Mouse (Mus musculus) thymus, postnatal 25 days (tissue): ENCODE data around the gene Nup88.

Experiments
- DNase-seq: peaks from one replicate; pipeline ENCODE4 v3.0.0; 2022

The Nup88 gene

GRCm38 (mm10) chr11:70969821-70970559 is at the start of gene Nup88, which contains the start of gene Rpain:
Gene Nup88, minus strand, starts transcription at chr11:70969973.
Gene Rpain, plus strand, starts transcription at chr11:70970213.
- peak; percentile 92 for DNase-seq

- DNase-seq = no peak
Observed at GRCm38 (mm10) chr11:71018416-71019200, 48.8 kb upstream of the Nup88 start.

DNA sequence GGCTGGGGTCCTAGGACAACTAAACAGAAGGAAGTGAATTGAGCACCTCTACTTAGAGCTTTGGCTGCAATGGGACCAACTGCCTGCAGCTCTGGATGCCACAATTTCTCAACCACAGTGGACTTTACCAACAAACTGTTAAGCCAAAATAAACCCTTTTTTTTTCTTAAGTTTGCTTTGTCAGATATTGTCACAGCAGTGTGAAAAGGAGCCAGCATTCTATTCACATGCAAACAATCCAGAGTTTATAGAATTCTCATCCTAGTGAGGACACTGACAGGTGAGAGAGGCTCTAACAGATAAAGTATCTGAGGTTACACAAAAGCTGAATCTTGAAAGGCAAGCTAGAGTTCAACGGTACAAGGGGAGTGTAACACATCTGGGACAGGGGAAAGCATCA is 47.3 kb upstream of the Nup88 start:
- DNase-seq = no peak

DNA sequence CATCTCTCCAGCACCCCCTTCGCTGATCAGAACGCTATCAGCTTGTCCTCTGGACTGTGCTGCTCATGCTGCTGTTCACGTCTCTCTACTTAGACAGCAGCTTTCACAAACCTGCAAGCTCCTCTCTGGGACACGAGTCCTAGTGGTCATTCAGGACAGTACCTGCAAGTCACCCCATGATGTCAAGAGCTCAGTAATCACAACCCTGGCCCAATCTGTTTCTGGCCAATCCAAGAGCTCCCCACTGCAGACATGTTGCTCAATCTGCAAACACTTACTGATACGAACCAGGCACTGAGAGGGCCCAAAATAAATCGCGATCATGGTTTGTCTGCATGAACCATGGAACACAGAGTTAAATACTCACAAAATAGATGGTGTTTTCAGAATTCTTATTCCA is 43.0 kb upstream of the Nup88 start:
- no peak for DNase-seq

DNA sequence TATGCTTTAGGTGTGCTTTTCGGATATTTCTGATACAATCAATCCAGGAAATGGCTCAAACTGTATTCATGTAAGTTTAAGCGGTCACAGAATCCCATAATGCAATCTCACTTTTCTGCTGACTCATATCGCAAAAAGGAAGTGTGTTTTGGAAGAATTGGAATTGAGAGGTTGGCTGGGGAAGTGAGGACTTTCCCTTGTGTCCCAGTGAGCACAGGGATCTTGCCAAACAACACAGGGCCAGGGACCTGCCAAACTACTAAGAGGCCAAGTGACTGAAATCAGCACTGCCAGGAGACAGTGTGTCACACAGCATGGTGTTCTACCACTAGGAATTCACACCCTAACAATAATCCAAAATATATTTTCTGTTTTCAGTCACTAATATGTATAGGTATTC is 38.5 kb upstream of the Nup88 start:
- no peak for DNase-seq

- DNase-seq = no peak
Observed at GRCm38 (mm10) chr11:71007831-71008230, 38.1 kb upstream of the Nup88 start.

DNA sequence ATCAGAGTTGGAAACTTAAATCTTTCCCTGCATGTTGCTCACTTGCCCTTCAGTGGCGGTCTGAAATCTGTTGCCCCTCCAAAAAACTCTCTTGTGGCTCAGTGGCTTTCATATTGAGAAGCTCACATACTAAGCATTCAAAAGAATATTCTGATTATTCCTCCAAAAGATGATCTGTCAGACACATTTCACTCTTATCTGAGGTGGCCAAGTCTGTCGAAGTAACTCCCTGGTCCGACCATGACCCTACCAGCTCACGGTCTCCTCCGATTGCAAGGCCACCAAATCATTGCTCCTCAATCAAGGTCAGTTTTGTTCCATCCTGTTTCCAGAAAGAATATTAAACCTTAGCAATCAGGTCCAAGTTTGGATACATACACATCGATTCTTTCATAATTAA is 37.3 kb upstream of the Nup88 start:
- no peak for DNase-seq

- DNase-seq = peak; percentile 6
Observed at GRCm38 (mm10) chr11:71005046-71005445, 35.3 kb upstream of the Nup88 start.

DNA sequence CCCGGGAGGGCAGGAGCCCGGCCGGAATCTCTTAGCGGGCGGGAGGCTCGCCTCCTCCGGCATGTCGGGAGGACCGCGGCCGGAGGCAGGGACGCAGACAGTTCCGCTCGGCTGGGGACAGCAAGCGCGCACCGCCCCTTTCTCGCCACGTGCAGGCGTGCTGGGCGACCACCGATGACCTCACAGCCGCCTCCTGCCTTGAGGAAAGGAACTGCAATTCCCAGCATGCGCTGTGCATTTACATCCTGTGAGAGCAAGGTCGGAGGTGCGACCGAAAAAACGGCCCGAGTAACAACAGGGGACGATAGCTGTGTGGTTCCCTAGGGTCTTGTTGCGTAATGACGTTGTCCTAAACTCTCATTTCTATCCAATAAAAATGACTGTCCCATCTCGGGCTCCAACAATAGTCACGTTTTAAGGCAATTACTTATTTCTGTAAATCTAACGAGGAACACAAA is 34.6 kb upstream of the Nup88 start, which contains the start of gene Dhx33:
Gene Dhx33, minus strand, starts transcription at position 122 of the 458 bp plus-strand sequence.
- peak; percentile 93 for DNase-seq

GRCm38 (mm10) chr11:71003611-71004315 is 34.0 kb upstream of the Nup88 start:
- DNase-seq = no peak

- DNase-seq = no peak
Observed at GRCm38 (mm10) chr11:71001167-71001566, 31.4 kb upstream of the Nup88 start.

DNA sequence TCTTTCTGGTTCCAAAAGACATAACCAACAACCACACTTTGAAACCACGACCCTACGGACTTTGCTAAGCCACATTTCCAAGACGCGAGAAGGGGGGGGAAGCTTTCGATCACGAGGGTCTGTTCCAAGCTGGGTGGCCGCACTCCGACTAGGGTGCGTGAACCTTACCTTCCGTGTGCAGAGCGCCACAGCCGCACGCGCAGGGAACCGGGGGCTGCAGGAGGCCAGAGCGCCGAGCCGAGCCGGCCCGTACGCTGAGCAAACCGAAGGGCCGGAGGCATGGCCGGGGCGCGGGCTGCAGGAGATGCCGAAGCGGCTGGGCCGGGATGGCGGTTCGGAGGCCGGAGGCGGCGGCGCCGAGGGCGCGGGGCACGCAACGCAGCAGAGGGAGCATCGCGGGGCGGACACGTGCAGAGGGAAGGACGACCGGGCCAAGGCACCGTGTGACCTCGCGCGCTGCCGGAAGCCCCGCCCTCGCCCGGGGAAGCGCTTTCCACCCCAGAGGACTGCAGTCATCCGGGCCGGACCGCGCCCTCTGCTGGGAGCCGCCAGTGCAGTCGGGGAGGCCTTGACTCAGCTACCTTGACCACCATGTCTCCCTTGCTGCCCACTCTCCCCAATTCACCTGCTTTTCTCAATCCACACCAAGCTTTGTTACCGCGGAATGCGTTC is 12.9 kb upstream of the Nup88 start, which contains the start of gene C1qbp:
Gene C1qbp, minus strand, starts transcription at position 470 of the 672 bp plus-strand sequence.
- DNase-seq = peak; percentile 94

DNA sequence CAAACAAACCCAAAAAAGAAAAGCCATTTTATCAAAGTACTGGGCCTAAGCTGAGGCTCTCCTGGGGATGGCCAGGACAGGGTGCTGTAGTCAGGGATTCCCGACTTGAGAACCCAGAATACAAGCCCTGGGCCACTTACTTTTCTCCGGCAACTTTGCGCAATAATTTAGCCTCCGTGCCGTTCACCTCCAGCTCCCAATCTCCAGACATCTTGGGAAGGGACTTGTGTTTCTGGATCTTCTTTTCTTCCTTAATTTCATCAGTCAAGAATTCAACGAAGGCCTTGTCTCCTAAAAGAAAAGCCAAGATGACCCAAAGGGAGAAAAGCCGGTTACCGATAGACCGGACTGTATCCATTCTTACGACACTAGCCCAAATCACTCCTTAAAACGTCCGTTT is 12.3 kb upstream of the Nup88 start:
- DNase-seq = no peak

- no peak for DNase-seq
Observed at GRCm38 (mm10) chr11:70980751-70981510, 11.2 kb upstream of the Nup88 start.

DNA sequence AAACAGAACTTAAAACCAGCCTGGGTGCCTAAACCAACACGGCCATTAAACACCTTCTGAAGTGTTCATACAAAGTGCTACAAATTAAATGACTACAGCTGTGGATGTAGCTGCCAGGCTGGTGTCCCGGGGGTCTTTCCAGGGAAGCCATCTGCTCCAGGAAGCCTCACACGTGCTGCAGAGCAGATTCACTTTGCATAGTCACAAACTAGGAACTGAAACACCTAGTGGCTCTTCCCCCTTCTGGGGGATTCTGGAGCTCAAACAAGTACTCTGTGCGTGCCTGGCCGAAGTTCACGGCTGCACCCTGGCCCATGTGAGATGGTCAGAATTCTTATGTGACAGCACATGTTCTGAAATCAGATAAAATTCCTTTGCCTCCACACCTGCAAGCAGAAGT is 10.5 kb upstream of the Nup88 start:
- DNase-seq = no peak

DNA sequence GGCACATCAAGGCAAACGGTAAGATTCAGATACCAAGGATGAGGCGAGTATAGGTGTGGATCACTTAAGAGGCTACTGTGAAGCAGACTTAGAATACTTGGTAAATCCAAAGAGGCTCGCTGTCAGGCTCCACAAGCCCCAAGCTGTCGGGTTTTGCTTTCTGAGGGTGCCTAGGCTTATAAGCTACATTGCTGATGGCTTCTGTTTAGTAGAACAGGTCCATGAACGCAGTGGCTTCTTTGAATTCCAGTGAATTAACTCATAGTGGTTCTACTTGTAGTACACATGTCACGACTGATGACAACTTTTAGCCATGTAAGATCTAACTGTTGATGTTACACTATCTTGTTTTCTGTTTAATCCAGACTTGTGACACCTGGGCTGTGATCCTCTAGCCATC is 7.5 kb upstream of the Nup88 start:
- DNase-seq = no peak

GRCm38 (mm10) chr11:70975193-70975592 is 5.4 kb upstream of the Nup88 start:
- no peak for DNase-seq

- DNase-seq = peak; percentile 8
Observed at GRCm38 (mm10) chr11:70973947-70974346, 4.2 kb upstream of the Nup88 start.

- no peak for DNase-seq
Observed at GRCm38 (mm10) chr11:70972586-70972985, 2.8 kb upstream of the Nup88 start.

GRCm38 (mm10) chr11:70970560-70971540 is 1.1 kb upstream of the Nup88 start:
- DNase-seq = no peak
